Mouse (Mus musculus) kidney, adult 18-20 months (tissue): ENCODE data around the gene Znrd1.

Source experiments
- DNase-seq: peaks from one replicate; pipeline ENCODE4 v3.0.0; 2021

Gene Znrd1

DNA sequence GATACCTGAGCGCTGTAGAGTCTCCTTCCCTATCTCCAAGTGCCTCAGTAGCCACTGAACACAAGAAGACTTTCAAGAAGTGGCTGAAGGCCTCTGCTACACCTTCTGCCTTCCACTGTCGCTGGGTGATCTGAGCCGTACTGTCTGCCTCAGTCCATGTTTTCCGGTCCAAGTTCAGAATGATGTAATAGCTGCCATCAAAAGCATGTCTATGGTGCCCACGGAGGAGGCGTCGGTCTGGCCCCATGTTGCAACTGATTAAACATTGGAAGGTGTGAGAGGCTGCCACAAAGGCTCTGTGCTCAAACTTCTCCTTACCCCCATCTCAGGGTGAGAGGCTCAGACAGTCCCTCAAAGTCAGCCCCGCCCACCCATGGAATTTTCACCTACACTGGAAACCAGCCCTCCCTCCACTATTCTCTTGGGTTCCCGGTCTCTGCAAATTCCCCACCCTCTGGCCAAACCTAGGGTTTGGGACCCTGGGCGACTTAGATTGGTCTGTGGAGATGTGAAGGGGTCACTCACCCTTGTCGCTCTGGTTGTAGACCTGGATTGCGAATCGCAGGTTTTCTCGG, 12.0 kb upstream of the Znrd1 start:
- no peak for DNase-seq

DNA sequence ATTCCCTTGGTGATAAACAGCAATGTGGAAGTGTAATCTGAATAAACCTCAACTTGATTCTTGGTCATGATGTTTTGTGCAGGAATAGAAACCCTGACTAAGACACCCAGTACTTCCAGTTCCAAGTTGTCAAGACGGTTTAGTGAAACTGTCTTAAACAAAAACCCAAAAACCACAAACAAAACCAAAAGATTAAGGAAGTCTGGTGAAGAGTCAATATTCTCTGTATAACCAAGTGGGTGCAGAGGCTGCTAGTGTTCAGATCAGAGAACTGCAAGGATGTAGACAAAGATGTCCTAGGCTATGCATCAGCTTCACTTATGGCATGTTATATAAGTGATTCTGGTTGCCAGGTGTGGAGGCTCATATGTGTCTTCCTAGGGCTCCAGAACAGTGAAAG, 8.5 kb upstream of the Znrd1 start:
- DNase-seq, result no peak

DNA sequence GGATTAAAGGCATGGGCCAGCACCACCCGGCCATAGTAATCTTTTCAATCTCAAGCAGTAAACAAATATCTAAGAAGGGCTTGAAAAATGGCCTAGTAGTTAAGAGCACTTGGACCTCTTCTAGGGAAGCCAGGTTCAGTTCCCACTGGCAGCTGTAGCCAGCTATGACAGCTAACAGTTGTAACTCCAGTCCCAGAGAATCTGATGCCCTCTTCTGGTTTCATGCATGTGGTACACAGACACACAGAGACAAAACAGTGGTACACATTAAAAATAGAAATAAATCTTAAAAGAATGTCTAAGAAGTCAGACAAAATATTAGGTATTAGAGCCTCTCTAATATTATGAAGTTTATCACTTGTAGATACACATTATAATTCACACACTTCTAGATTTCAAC, 2.8 kb upstream of the Znrd1 start:
- DNase-seq, result no peak

DNA sequence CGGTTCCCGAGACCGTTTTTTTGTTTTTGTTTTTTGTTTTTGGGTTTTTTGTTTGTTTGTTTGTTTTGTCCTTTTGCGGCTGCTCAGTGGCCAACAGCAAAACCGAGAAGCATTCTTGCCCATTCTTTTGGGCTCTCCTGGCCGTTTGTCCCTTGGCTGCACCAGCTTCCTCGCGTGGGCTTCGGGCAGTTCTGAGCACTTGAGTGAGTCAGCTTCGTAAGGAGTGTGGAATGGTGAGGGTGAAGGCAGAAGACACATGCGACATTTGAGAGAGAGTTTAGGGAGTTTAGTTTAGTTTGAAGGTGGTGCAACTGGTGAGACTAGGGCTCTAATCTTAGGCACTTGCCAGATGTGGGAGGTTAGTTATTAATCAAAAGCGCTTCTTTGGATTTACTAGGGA, 525 bp upstream of the Znrd1 start:
- no peak for DNase-seq

DNA sequence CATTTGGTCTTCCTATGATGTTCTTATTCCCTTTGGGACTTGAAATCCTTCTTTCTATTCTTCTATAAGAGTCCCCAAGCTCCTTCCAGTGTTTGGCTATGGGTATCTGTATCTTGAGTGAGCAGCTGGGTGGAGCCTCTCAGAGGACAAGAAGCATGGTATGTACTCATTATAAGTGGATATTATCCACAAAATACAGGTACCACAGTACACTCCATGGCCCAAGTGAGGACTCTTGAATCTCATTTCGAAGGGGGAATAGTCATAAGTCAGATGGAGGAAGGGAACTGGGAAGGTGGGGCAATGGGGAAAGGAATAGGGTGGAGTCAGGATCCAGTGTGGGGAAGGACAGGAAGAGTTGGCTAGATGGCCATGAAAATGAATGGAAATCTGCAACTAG, 5.3 kb downstream of the Znrd1 start:
- no peak for DNase-seq

DNA sequence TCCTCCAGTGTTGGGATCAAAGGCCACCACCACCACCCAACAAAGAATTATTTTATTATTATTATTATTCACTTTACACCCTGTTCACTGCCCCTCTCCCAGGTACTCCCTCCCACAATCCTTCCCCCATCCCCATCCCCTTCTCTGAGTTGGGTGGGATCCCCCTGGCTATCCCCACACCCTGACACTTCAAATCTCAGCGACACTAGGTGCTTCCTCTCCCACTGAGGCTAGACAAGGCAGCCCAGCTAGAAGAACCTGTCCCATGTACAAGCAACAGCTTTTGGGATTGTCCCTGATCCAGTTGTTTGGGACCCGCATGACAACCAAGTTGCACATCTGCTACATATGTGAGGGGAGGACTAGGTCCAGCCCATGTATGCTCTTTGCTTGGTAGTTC, 5.7 kb downstream of the Znrd1 start:
- DNase-seq, result no peak

DNA sequence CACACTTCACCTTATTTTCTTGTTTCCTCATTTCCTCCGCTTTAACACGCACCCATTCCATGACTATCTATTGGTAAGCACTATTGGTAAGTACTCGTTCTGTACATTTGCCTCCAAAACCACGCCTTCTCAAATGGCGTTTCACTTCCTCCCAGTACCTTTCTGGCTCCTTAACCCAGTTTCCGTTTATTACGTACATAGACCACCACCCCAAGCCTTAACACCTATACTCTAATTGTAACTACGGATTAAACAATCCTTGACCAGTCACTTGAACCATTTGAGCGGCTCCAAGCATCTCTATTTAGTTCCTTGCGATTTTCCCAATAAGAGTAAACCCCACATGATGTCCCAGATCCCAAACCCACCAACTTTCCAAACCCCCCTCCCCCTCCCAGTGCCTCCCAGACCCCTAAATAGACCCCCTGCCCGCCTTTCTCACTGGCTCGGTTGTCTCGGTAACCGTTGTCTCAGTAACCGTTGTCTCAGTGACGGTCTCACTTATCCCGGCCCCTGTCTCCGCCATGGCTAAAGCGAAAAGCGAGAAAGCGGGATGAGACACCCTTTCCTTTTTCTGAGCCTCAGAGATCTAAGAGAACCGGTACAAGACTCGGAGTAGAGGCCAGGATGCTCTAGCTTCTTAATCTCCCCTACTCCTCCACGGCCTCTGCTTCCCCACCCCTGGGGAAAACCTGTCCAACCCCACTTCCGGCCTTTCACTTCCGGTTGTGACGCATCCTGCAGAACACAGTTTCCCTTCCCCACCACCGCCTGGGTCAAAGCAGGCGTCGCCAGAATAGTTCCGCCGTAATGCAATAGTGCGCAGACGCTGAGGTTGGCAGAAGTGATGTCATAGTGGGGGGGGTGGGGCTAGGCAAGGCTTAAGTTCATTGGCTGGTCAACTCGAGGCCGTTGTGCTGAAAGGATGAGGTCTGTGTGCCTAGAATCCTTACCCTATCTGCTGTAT, 7.1 kb downstream of the Znrd1 start, which contains the start of gene Ppp1r11:
TSS of gene Ppp1r11 (minus strand) at position 761 of the 967 bp plus-strand sequence.
- peak; percentile 94 for DNase-seq

DNA sequence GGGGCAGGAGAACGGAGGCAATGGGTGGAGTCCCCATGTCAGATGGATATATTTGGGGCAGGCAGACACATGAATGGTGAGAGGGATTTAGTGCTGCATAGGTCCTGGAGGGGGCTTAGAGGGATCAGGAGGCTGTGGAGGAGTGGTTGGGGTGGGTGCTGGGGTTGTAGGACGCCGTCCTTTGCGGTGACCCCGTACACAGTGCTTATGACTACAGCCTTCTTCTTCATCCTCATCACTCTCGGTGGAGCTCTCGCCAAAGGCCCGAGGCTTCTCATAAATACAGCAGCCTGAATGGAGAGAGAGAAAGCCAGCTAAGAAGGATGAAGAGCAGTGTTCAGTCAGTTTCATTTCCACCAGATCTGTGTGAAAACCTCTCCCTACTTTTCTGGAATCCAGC, 9.1 kb downstream of the Znrd1 start:
- no peak for DNase-seq

DNA sequence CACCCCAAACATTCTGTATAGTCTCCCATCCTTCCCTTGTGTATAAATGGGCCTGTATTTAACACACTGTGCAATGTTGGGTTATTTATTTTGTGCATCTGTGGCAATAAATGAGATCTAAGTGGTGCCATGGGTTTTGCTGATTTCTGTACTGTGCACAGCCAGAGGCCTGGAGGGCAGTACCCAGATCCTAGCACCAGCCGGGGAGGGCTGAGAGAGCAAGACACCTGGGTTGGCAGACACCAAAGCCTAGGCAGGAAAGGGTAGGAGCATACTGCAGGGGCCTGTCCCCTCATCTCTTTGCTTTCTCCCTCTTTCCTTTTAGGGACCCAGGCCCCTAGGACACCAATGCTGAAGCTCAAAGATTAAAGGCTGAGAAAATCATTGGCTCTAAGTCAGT, 10.1 kb downstream of the Znrd1 start:
- no peak for DNase-seq

DNA sequence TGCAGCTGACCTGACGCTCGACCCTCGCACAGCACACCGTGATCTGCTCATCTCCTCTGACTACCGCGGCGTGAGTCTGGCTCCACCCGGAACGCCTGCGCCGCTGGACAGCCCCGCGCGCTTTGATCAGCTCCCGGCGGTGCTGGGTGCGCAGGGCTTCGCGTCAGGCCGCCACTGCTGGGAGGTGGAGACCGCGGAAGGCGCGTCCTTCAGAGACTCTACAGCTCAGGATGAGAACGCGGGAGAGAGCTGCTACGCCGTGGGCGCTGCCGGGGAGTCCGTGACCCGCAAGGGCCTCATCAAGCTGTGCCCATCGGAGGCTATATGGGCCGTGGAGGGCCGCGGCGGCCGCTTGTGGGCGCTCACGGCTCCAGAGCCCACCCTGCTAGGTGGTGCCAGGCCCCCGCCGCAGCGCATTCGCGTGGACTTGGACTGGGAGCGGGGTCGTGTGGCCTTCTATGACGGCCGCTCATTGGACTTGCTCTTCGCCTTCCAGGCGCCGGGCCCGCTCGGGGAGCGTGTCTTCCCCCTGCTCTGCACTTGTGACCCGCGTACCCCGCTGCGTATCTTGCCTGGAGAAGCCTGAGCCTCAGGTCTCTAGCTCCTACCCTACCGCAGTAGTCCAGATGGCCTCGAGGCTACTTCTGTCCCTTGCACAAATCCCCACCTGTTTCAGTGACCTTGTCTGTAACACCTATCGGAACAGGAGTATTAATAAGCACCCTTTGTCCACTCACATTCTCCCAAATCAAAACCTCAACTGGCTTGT, 11.1 kb downstream of the Znrd1 start:
- DNase-seq, result peak; percentile 68

DNA sequence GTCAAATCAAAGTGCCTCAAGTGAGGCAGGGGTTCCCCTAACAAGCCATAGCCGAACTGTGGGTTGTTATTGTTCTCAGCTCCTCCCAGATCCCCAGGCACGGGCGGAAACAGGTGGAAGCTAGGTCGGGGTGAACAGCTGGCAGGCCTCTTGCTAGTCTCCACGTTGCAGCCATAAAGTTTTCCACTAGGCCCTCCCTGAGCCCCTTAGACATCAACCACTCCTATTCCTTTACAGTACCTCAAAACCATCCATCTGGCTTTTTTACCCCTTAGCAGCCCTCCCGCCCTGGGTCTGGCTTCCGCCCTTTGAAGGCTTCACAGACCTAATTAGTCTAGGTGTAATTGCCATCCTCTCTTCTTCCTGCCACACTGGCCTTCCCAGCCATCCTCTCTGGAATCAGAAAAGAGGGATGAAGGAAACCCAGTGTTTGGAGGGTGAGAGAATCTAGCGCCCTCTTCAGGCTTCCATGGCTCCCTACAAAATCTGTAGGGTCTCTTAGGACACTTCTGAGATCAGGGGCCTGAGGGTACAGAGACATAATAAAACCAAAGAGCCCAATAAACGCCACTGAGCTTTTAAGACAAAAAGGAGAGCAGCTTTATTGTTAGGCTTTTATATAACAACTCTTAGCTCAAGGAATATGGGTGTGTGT, 14.1 kb downstream of the Znrd1 start:
- no peak for DNase-seq

DNA sequence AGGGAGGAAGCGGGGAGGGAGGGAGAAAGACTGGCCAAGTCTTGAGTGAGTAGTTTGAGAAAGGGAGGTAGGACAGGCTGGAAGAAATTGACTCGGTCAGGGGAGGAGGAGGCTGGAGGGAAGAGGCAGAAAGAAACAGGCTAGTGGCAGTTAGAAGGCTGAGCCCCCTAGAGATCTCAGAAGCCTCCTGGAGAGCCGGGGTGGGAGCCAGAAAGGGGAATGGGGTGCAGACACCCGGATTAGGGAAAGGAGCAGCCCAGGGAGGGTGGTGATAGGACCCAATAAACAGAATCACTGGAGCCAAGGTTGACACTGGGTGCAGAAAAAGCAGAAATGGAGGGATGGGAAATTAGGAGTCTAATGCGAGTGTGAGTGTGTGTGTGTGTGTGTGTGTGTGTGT, 14.7 kb downstream of the Znrd1 start:
- DNase-seq, result no peak

DNA sequence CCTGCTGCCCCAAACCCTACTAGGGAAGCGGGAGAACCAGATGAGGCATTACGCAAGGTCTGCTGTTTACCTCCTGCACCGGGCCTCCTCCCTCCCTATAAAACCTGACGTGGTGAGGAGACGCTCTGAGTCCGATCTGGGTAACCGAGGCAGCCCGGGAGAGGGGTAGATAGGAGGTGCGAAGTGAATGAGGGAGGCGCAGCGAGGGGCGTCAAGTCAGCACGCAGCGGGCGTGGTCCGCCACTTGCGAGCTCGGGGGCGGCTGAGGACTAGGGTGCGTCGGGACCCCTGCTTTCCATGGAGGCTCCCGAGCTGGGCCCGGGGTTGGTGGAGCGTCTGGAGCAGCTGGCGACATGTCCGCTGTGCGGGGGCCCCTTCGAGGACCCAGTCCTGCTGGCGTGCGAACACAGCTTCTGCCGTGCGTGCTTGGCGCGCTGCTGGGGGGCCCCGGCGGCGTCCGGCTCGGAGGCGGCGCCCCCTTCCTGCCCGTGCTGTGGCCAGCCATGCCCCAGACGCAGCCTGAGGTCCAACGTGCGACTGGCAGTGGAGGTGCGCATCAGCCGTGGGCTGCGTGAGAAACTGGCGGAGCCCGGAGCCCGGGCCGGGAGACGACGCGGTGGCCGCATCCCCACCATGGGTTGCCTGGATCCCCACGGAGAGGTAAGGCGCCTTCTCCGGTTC, 15.4 kb downstream of the Znrd1 start, which contains the start of gene Rnf39:
TSS of gene Rnf39 (plus strand) at position 128 of the 681 bp plus-strand sequence.
- DNase-seq, result peak; percentile 15

DNA sequence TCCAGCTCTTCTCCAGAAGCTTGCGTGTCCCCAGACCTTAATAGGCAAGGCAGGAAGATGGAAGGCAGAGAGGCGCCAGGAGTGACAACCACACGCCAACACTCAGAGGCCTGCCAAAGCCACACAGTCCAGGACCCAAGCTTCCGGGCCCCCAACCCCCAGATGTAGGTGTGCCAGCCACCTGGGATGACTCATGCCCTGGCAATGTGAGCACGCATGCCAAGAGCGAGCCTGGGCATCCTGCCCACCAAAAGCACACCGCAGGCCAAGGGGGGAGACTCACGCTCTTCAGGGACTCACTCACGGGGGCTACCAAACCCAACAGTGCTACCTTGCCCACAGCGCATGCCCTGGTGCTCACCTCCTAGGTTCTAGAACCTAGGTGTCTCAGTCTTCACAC, 16.0 kb downstream of the Znrd1 start:
- DNase-seq, result peak; percentile 54

DNA sequence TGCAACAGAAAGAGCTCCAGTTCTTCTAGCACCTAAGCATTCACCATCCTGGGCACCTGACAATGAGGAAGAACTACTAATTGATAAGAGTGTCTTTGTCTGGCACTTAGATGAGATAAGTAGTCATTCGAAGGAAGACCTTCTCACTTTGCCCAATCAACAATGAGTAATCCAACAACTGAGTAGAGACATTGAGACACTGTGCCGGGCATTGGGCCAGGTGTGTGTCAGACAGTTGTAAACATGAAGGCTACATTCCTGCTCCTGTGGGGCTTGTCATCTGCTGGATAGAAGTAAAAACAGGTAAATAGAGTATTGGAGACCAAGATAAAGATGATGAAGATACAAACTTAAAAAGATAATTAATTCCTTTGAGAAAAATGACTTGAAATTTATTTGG, 20.3 kb downstream of the Znrd1 start:
- no peak for DNase-seq

DNA sequence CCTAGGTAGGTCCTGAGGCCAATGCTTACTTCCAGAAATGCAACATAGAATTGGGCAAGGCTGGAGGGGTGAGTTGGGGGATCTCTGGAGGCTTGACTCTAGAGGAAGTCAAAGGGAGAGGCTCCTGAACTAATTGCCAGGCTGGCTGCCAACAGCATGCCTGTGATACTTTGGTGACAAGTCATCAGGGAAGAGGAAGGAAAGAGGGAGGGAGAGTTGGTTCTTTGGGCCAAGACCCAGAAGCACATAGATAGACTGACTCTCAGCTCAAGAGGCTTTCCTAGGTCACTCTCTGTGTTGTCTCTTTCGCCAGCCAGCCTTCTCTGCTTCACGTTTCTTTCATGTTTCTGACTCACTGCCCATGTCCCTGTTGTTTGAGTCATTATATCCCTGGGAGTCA, 26.6 kb downstream of the Znrd1 start:
- DNase-seq, result peak; percentile 30

DNA sequence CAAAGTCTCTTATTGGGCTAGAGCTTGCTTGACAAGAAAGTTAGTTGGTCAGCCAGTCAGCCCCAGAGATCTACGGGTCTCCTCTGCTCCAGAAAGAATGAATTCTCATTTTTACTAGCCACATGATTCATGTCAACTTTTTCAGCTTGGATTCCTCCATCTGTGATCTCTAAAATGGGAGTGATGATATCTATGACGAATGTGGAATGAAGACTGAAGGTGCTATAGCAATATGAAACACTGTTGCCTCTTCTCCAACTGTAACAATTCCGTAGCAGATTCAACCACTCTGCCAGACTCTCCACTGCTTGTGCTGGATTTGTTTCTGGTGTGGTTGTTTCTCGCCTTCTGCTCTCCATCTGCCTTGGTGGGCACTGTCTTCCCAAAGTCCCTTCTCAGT, 27.2 kb downstream of the Znrd1 start:
- DNase-seq, result no peak

DNA sequence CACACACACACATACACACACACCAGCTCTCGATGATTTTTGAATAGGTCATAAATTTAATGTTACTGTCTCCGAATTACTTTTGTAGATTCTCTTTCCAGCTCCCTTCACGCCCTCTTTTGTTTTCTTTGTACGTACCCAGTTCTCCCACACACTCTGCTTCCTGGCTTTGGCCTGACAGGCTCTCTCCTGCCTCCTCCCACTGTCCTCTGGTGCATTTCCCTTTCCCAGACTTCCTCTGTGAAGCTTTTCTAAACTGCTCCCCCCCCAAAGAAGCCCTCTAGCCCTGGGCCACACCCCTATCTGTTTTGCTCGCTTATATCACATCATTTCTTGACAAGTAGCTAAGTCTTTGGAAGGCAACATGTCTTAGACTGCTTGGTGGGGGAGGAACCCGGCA, 28.1 kb downstream of the Znrd1 start:
- no peak for DNase-seq

DNA sequence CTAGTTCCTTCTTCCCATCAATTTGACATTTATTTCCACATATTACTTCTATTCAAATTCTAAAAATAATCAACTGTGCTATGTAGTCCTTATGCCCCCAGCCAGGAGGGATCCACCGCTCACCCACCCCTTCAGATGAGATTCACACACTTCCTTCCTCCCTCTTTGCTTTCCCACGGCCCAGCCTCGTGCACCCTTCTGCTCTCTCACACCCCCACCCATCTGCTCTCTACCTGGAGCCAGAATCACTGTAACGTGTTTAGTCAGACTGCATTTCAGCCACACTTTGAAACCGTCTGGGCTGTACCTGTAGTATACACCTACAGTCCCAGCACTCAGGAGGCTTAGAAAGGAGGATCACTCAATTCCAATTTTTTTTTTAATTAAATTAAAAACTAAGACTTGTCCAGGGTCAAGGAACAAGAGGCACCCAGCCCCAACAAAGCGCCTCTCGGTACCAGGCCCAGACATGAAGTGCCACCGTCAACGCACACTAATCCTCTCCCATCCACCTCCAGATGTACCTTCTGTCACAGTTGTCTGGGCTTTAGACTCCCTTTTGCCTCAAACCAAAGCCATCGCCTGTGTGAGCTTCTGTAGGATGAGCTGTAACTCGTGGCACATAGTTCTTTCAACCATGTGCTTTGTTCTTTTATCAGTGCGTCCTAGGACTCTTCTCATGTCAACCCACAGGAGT, 29.0 kb downstream of the Znrd1 start:
- DNase-seq, result no peak

DNA sequence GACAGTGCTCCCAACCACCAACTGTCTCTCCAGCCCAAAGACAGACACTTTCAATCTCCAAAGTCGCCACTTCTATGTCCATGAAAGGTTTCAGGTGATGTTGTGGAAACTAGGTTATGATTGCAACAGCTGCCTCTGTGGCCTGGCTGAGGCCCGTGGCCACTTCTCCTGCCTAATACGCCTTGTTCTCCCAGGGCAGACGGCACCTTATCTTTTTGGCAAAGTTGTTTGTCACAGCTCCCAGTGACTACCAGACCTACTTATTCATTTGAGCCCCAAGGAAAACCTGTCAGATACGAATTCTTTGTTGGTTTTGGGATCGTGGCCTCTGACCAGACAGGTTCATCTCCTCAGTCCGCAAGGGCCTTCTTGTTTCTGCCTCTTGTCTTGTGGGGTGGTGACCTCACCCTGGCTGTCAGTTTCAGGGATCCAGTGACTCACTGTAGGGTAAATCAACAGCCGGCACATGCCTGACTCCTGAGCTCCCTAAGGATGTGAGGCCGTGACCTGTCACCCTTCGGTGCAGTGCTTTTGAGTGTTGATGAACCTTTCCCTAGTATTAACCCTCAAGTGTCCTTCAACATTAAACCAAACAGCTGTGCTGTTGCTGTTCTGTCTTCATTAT, 30.8 kb downstream of the Znrd1 start:
- no peak for DNase-seq

DNA sequence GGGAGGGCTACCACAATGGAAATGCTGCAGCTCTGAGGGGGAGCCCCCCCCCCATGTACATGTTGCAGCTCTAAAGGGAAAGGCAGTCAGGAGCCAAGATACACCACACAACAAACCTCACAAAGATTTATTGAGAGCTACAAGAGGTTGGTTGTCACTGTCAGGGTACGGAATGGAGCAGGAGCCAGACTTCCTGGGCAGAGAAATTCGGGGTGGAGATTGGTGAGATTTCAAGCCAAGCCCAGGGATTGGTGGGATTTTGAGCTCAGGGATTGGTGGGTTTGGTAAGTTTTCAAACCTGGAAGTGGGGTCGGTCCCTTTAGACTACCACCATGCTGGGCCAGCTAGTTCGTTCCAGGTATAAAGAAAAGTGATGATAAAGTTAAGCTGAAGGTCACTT, 34.9 kb downstream of the Znrd1 start:
- DNase-seq, result no peak
